Mouse (Mus musculus): Measurements from ENCODE around the gene Galnt4. TPM values are rescaled to one million over a fixed set of nuclear protein-coding genes. Genes with fewer than 3 reads are reported as not detected.
A peak's percentile ranks its signal among the peaks of the same experiment; 100 is the strongest.

The Galnt4 gene
- polyA plus RNA-seq, 1 experiment from 2014 or later = 5.6 TPM

GRCm38 (mm10) chr10:99108431-99108982 is 548 bp downstream of the Galnt4 start:
- Histone ChIP-seq H3K4me1 (ENCODE audit: control insufficient read depth, insufficient read depth, low read length) (peaks cover 10% of the 10 kb centered on the region), H3K9ac (ENCODE audit: low read length) (peak overlapping the region; percentile 85), H3K4me3 (ENCODE audit: low read length) (peak overlapping the region; percentile 83), H3K9me3 (replicated peaks; ENCODE audit: control insufficient read depth, low read length) (no peaks in the 10 kb centered on the region), H3K27ac (ENCODE audit: low read length) (peak overlapping the region; percentile 75), H3K36me3 (ENCODE audit: control insufficient read depth, insufficient read depth) (peaks cover 12% of the 10 kb centered on the region), H3K4me2 (ENCODE audit: low read depth, low read length) (peak overlapping the region; percentile 95), H3K27me3 (ENCODE audit: control insufficient read depth, insufficient read depth, low read length) (no peaks in the 10 kb centered on the region)
- WGBS = 25% methylated on average over 12 of the region's 12 CpGs
- ATAC-seq (replicated peaks; ENCODE audit: extremely low read depth, insufficient read depth, low FRiP score) = no peak

- no peak for ATAC-seq (replicated peaks; ENCODE audit: extremely low read depth, insufficient read depth, low FRiP score)
Measured at GRCm38 (mm10) chr10:99113533-99113932, 5.6 kb downstream of the Galnt4 start.

GRCm38 (mm10) chr10:99114295-99114694 is 6.3 kb downstream of the Galnt4 start:
- Histone ChIP-seq H3K36me3 (ENCODE audit: control insufficient read depth, insufficient read depth) (peaks cover 10% of the 10 kb centered on the region), H3K9ac (ENCODE audit: low read length) (no peak overlapping the region), H3K27ac (ENCODE audit: low read length) (no peak overlapping the region), H3K9me3 (replicated peaks; ENCODE audit: control insufficient read depth, low read length) (no peaks in the 10 kb centered on the region), H3K4me3 (ENCODE audit: low read length) (no peak overlapping the region), H3K27me3 (ENCODE audit: control insufficient read depth, insufficient read depth, low read length) (no peaks in the 10 kb centered on the region), H3K4me2 (ENCODE audit: low read depth, low read length) (no peak overlapping the region), H3K4me1 (ENCODE audit: control insufficient read depth, insufficient read depth, low read length) (peaks cover 10% of the 10 kb centered on the region)
- no peak for ATAC-seq (replicated peaks; ENCODE audit: extremely low read depth, insufficient read depth, low FRiP score)
- WGBS = 81% methylated on average over 8 of the region's 8 CpGs

More at GRCm38 (mm10) chr10:99113533-99113932, 5.6 kb downstream of the Galnt4 start:
- H3K9ac ChIP-seq (ENCODE audit: low read length) = no peak overlapping the region
- no peaks in the 10 kb centered on the region for H3K27me3 ChIP-seq (ENCODE audit: control insufficient read depth, insufficient read depth, low read length)
- no peaks in the 10 kb centered on the region for H3K9me3 ChIP-seq (replicated peaks; ENCODE audit: control insufficient read depth, low read length)
- peaks cover 12% of the 10 kb centered on the region for H3K36me3 ChIP-seq (ENCODE audit: control insufficient read depth, insufficient read depth)
- WGBS = 42% methylated on average over 3 of the region's 3 CpGs
- no peak overlapping the region for H3K27ac ChIP-seq (ENCODE audit: low read length)
- no peak overlapping the region for H3K4me3 ChIP-seq (ENCODE audit: low read length)
- H3K4me1 ChIP-seq (ENCODE audit: control insufficient read depth, insufficient read depth, low read length) = peaks cover 14% of the 10 kb centered on the region
- H3K4me2 ChIP-seq (ENCODE audit: low read depth, low read length) = no peak overlapping the region

- Histone ChIP-seq H3K4me2 (ENCODE audit: low read depth, low read length) (peak overlapping the region; percentile 53), H3K4me3 (ENCODE audit: low read length) (peak overlapping the region; percentile 31), H3K9ac (ENCODE audit: low read length) (no peak overlapping the region; the same call in 1 of the 2 replicates), H3K27ac (ENCODE audit: low read length) (no peak overlapping the region), H3K9me3 (replicated peaks; ENCODE audit: control insufficient read depth, low read length) (no peaks in the 10 kb centered on the region), H3K36me3 (ENCODE audit: control insufficient read depth, insufficient read depth) (no peaks in the 10 kb centered on the region), H3K4me1 (ENCODE audit: control insufficient read depth, insufficient read depth, low read length) (peaks cover 10% of the 10 kb centered on the region), H3K27me3 (ENCODE audit: control insufficient read depth, insufficient read depth, low read length) (no peaks in the 10 kb centered on the region)
- peak; percentile 39; the same call in 1 of the 2 replicates for ATAC-seq (replicated peaks; ENCODE audit: extremely low read depth, insufficient read depth, low FRiP score)
- 24% methylated on average over 18 of the region's 18 CpGs for WGBS
Measured at GRCm38 (mm10) chr10:99115471-99116236, 7.7 kb downstream of the Galnt4 start.

GRCm38 (mm10) chr10:99116237-99116632 is 8.3 kb downstream of the Galnt4 start:
- H3K27me3 ChIP-seq (ENCODE audit: control insufficient read depth, insufficient read depth, low read length) = no peaks in the 10 kb centered on the region
- peaks cover 10% of the 10 kb centered on the region for H3K4me1 ChIP-seq (ENCODE audit: control insufficient read depth, insufficient read depth, low read length)
- H3K9me3 ChIP-seq (replicated peaks; ENCODE audit: control insufficient read depth, low read length) = no peaks in the 10 kb centered on the region
- H3K36me3 ChIP-seq (ENCODE audit: control insufficient read depth, insufficient read depth) = no peaks in the 10 kb centered on the region
- 56% methylated on average over 8 of the region's 8 CpGs for WGBS
- no peak overlapping the region for H3K27ac ChIP-seq (ENCODE audit: low read length)
- no peak overlapping the region for H3K9ac ChIP-seq (ENCODE audit: low read length)
- peak overlapping the region; percentile 53 for H3K4me2 ChIP-seq (ENCODE audit: low read depth, low read length)
- peak overlapping the region; percentile 31 for H3K4me3 ChIP-seq (ENCODE audit: low read length)
- no peak; the same call in 1 of the 2 replicates for ATAC-seq (replicated peaks; ENCODE audit: extremely low read depth, insufficient read depth, low FRiP score)

GRCm38 (mm10) chr10:99116650-99117615 is 9.0 kb downstream of the Galnt4 start:
- ATAC-seq (replicated peaks; ENCODE audit: extremely low read depth, insufficient read depth, low FRiP score) = 0 out of 2 replicates have a peak, but pooled peaks have one; percentile 29

GRCm38 (mm10) chr10:99117876-99118275 is 9.9 kb downstream of the Galnt4 start:
- Histone ChIP-seq H3K9me3 (replicated peaks; ENCODE audit: control insufficient read depth, low read length) (no peaks in the 10 kb centered on the region), H3K27me3 (ENCODE audit: control insufficient read depth, insufficient read depth, low read length) (no peaks in the 10 kb centered on the region), H3K4me3 (ENCODE audit: low read length) (no peak overlapping the region), H3K27ac (ENCODE audit: low read length) (no peak overlapping the region), H3K36me3 (ENCODE audit: control insufficient read depth, insufficient read depth) (no peaks in the 10 kb centered on the region), H3K4me2 (ENCODE audit: low read depth, low read length) (no peak overlapping the region), H3K9ac (ENCODE audit: low read length) (no peak overlapping the region), H3K4me1 (ENCODE audit: control insufficient read depth, insufficient read depth, low read length) (peaks cover 10% of the 10 kb centered on the region)
- WGBS = 71% methylated on average over 10 of the region's 10 CpGs
- ATAC-seq (replicated peaks; ENCODE audit: extremely low read depth, insufficient read depth, low FRiP score) = no peak

More at GRCm38 (mm10) chr10:99116650-99117615, 9.0 kb downstream of the Galnt4 start:
- H3K36me3 ChIP-seq (ENCODE audit: control insufficient read depth, insufficient read depth) = no peaks in the 10 kb centered on the region
- no peak overlapping the region for H3K4me2 ChIP-seq (ENCODE audit: low read depth, low read length)
- no peaks in the 10 kb centered on the region for H3K27me3 ChIP-seq (ENCODE audit: control insufficient read depth, insufficient read depth, low read length)
- 85% methylated on average over 16 of the region's 16 CpGs for WGBS
- H3K9me3 ChIP-seq (replicated peaks; ENCODE audit: control insufficient read depth, low read length) = no peaks in the 10 kb centered on the region
- no peak overlapping the region for H3K9ac ChIP-seq (ENCODE audit: low read length)
- no peak overlapping the region for H3K27ac ChIP-seq (ENCODE audit: low read length)
- H3K4me3 ChIP-seq (ENCODE audit: low read length) = no peak overlapping the region
- H3K4me1 ChIP-seq (ENCODE audit: control insufficient read depth, insufficient read depth, low read length) = peaks cover 10% of the 10 kb centered on the region

- Histone ChIP-seq H3K27ac (ENCODE audit: low read length) (no peak overlapping the region), H3K27me3 (ENCODE audit: control insufficient read depth, insufficient read depth, low read length) (no peaks in the 10 kb centered on the region), H3K4me1 (ENCODE audit: control insufficient read depth, insufficient read depth, low read length) (peaks cover 10% of the 10 kb centered on the region), H3K36me3 (ENCODE audit: control insufficient read depth, insufficient read depth) (no peaks in the 10 kb centered on the region), H3K4me2 (ENCODE audit: low read depth, low read length) (no peak overlapping the region), H3K9me3 (replicated peaks; ENCODE audit: control insufficient read depth, low read length) (no peaks in the 10 kb centered on the region), H3K4me3 (ENCODE audit: low read length) (no peak overlapping the region), H3K9ac (ENCODE audit: low read length) (no peak overlapping the region)
- ATAC-seq (replicated peaks; ENCODE audit: extremely low read depth, insufficient read depth, low FRiP score) = no peak
- 47% methylated on average over 6 of the region's 6 CpGs for WGBS
Measured at GRCm38 (mm10) chr10:99118697-99119096, 10.7 kb downstream of the Galnt4 start.

Measured in heart, embryonic 16.5 days (tissue).